Mouse (Mus musculus) lung, embryonic 16.5 days (tissue): Measurements from ENCODE around the gene Tinf2. TPM values are rescaled to one million over a fixed set of nuclear protein-coding genes. Genes with fewer than 3 reads are reported as not detected.
A peak's percentile ranks its signal among the peaks of the same experiment; 100 is the strongest.

Source experiments
- ATAC-seq: fragments of 200-750 bp; cut with Nextera tagmentation; 2 replicates; pipeline ENCODE4 v1.8.0; 2017; ENCODE audit warnings: low read depth, mild to moderate bottlenecking, moderate library complexity
- H3K27ac ChIP-seq: fragments of 300-500 bp; sonication (generic); 2 replicates; pipeline ENCODE4 v1.5.1; 2014; ENCODE audit warnings: mild to moderate bottlenecking, control low read depth, low read length
- H3K27me3 ChIP-seq: fragments of 300-500 bp; sonication (generic); 2 replicates; pipeline ENCODE4 v1.6.1; 2014; ENCODE audit warnings: low read depth, low read length, mixed read lengths; ENCODE audit not compliant: control insufficient read depth, insufficient read depth
- H3K36me3 ChIP-seq: fragments of 300-500 bp; sonication (generic); 2 replicates; pipeline ENCODE4 v1.6.1; 2014; ENCODE audit warnings: low read length; ENCODE audit not compliant: control insufficient read depth, insufficient read depth
- H3K4me1 ChIP-seq: fragments of 300-500 bp; sonication (generic); replicated peaks from 2 replicates; pipeline ENCODE4 v1.6.1; 2014; ENCODE audit warnings: low read length, mixed read lengths; ENCODE audit not compliant: control insufficient read depth, insufficient read depth
- H3K4me2 ChIP-seq: fragments of 300-500 bp; sonication (generic); 2 replicates; pipeline ENCODE4 v1.6.1; 2014; ENCODE audit warnings: low read depth, low read length, control low read depth
- H3K4me3 ChIP-seq: fragments of 300-500 bp; sonication (generic); 2 replicates; pipeline ENCODE4 v1.5.1; 2014; ENCODE audit warnings: mild to moderate bottlenecking, low read length, control low read depth
- H3K9ac ChIP-seq: fragments of 300-500 bp; sonication (generic); 2 replicates; pipeline ENCODE4 v1.6.1; 2014; ENCODE audit warnings: low read length, control low read depth
- H3K9me3 ChIP-seq: fragments of 300-500 bp; sonication (generic); 2 replicates; pipeline ENCODE4 v1.6.1; 2016; ENCODE audit warnings: low read length; ENCODE audit not compliant: control insufficient read depth
- WGBS: fragments of 180-500 bp; shearing (Covaris S2); extraction: QIAGEN DNeasy Blood & Tissue Kit; methylation state at CpG from one replicate; pipeline ENCODE4 v1.1.7; 2014; 5-methylcytosine and 5-hydroxymethylcytosine counted together
- polyA plus RNA-seq: library from polyadenylated mRNA; unstranded; fragments of >200 nt; fragmentation: Nextera tagmentation; extraction: Ambion mirVana; gene quantifications from 2 replicates; pipeline ENCODE4 v1.2.1, GENCODE M21; 2015

Tinf2 gene
- 45.5 and 46.2 TPM in 2 replicates for polyA plus RNA-seq

DNA sequence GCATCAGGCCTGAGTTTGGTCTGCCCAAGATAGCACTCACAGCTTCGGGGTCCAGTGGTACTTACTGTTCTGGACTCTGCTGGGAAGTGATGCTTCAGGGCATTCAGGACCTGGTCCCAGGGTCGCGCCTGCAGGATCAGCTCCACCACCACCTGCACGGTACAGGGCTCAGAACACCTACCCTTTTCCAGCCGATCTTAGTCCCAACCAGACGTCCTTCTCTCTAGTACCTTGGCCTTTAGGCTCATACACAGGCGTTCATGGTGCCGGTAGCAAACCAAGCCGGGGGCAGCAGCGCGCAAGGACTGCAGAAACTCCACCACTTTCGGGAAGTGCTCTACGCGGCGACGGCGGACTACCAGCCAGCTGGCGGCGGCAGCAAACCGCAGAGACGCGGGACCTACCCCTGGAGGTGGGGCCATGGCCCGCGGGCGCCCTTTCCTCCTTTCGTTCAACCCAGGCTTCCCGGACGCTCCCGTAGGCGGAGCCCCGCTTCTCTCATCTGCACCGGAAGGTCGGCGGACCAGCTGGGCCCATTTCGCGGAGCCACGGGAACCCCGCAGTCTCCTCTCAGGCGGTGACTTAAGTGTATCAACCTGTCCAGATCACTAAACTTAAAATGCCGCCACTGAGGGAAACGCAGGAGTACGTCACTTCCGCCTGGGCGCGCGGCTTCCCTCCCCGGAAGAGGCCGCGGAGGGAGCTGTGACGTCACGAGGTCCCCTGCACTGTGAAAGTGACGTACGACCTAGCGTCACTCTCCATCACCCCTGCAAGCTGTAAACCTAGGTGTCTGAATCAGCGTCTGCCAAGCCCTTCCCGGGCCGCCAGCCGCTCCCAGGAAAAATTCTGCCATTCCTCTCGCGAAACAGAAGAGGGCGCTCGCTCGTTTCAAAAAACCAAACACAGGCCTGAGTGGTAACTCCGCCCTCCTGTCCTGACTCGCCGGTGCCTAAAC is at the start of gene Tinf2:
Tinf2 (minus strand) TSS at position 661 of the 958 bp plus-strand sequence.
- Histone ChIP-seq H3K9me3 (no peaks in the 10 kb centered on the region), H3K4me3 (peak within 1 kb of the TSS; percentile 78), H3K4me2 (peak within 1 kb of the TSS; percentile 74), H3K27me3 (no peaks in the 10 kb centered on the region), H3K4me1 (peaks cover 10% of the 10 kb centered on the region), H3K36me3 (peaks cover 23% of the 10 kb centered on the region), H3K27ac (peak within 1 kb of the TSS; percentile 90), H3K9ac (peak within 1 kb of the TSS; percentile 78)
- peak; percentile 98 for ATAC-seq
- under 1% methylated on average over 65 of the region's 66 CpGs for WGBS

- H3K4me3 ChIP-seq: no peak overlapping the region
- no peak for ATAC-seq
- 80% methylated on average over 7 of the region's 7 CpGs for WGBS
- no peaks in the 10 kb centered on the region for H3K36me3 ChIP-seq
- no peak overlapping the region for H3K9ac ChIP-seq
- 0 out of 2 replicates have a peak, but pooled peaks cover 2% of the 10 kb centered on the region for H3K4me1 ChIP-seq
- no peak overlapping the region for H3K4me2 ChIP-seq
- no peak overlapping the region for H3K27ac ChIP-seq
- no peaks in the 10 kb centered on the region for H3K27me3 ChIP-seq
- no peaks in the 10 kb centered on the region for H3K9me3 ChIP-seq
Observed at GRCm38 (mm10) chr14:55730531-55731032, 49.0 kb upstream of the Tinf2 start.

GRCm38 (mm10) chr14:55730116-55730515 is 48.5 kb upstream of the Tinf2 start:
- 67% methylated on average over 7 of the region's 7 CpGs for WGBS
- Histone ChIP-seq H3K4me2 (no peak overlapping the region), H3K9me3 (no peaks in the 10 kb centered on the region), H3K27ac (no peak overlapping the region), H3K4me3 (no peak overlapping the region), H3K36me3 (no peaks in the 10 kb centered on the region), H3K9ac (no peak overlapping the region), H3K4me1 (0 out of 2 replicates have a peak, but pooled peaks cover 2% of the 10 kb centered on the region), H3K27me3 (no peaks in the 10 kb centered on the region)
- ATAC-seq: no peak

DNA sequence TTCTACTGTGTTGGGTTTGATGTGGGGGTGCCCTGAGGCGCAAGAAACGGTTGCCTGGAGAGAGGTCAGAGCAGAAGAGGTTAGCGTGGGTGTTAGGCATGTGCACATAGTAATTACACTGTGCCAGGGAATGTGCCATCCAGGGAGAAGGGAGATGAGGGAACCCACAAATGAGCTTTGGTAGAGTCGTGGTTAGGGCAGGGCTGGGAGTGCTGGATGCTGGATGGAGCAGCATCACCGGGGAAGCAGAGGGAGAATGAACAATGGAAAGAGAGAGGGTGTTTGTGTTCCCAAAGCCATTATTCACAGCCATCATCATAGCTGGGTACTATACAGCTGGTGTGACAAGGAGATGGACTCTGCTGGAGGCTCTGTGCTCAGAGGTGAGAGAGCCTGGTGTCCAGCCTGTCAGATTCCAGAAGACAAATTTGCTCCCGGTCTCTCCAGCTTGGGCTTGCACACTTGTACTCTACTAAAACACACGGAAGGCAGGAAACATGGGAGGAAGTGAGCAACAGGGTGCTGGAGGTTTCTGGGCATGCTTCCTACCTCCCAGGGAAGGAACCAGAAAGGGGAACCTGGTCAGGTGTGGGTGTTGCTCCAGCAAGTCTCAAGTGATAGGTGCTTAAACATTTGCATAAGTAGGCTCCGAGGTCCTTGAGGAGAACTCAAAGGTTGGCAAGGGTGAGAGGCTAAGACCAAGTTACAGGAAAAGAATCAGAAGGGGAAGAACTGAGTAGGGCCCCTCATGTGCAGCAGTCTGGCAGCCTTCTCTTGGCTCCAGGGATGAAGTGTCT is 46.5 kb upstream of the Tinf2 start:
- no peaks in the 10 kb centered on the region for H3K27me3 ChIP-seq
- H3K27ac ChIP-seq: no peak overlapping the region
- H3K4me2 ChIP-seq: no peak overlapping the region
- ATAC-seq: peak; percentile 34
- H3K4me1 ChIP-seq: peaks cover 5% of the 10 kb centered on the region; the same call in 1 of the 2 replicates
- WGBS: 41% methylated on average over 8 of the region's 8 CpGs
- H3K4me3 ChIP-seq: no peak overlapping the region
- no peaks in the 10 kb centered on the region for H3K9me3 ChIP-seq
- no peak overlapping the region for H3K9ac ChIP-seq
- no peaks in the 10 kb centered on the region for H3K36me3 ChIP-seq

- no peak overlapping the region for H3K27ac ChIP-seq
- H3K4me1 ChIP-seq: peaks cover 7% of the 10 kb centered on the region
- no peak overlapping the region for H3K4me3 ChIP-seq
- ATAC-seq: no peak
- H3K27me3 ChIP-seq: no peaks in the 10 kb centered on the region
- no peaks in the 10 kb centered on the region for H3K9me3 ChIP-seq
- H3K9ac ChIP-seq: no peak overlapping the region
- no peaks in the 10 kb centered on the region for H3K36me3 ChIP-seq
- no peak overlapping the region for H3K4me2 ChIP-seq
Observed at GRCm38 (mm10) chr14:55726261-55726660, 44.6 kb upstream of the Tinf2 start.

GRCm38 (mm10) chr14:55724411-55724871 is 42.8 kb upstream of the Tinf2 start:
- no peaks in the 10 kb centered on the region for H3K27me3 ChIP-seq
- peaks cover 8% of the 10 kb centered on the region for H3K4me1 ChIP-seq
- H3K36me3 ChIP-seq: 0 out of 2 replicates have a peak, but pooled peaks cover 4% of the 10 kb centered on the region
- H3K9me3 ChIP-seq: no peaks in the 10 kb centered on the region
- ATAC-seq: no peak
- 43% methylated on average over 8 of the region's 8 CpGs for WGBS
- no peak overlapping the region; the same call in 1 of the 2 replicates for H3K9ac ChIP-seq
- H3K4me3 ChIP-seq: no peak overlapping the region
- H3K4me2 ChIP-seq: no peak overlapping the region
- no peak overlapping the region for H3K27ac ChIP-seq

- H3K27ac ChIP-seq: no peak overlapping the region
- H3K9ac ChIP-seq: no peak overlapping the region
- peaks cover 7% of the 10 kb centered on the region for H3K36me3 ChIP-seq
- WGBS: 93% methylated on average over 7 of the region's 7 CpGs
- H3K4me3 ChIP-seq: no peak overlapping the region
- H3K27me3 ChIP-seq: no peaks in the 10 kb centered on the region
- no peak for ATAC-seq
- H3K4me2 ChIP-seq: no peak overlapping the region
- H3K9me3 ChIP-seq: no peaks in the 10 kb centered on the region
- peaks cover 6% of the 10 kb centered on the region for H3K4me1 ChIP-seq
Observed at GRCm38 (mm10) chr14:55723433-55723832, 41.8 kb upstream of the Tinf2 start.

DNA sequence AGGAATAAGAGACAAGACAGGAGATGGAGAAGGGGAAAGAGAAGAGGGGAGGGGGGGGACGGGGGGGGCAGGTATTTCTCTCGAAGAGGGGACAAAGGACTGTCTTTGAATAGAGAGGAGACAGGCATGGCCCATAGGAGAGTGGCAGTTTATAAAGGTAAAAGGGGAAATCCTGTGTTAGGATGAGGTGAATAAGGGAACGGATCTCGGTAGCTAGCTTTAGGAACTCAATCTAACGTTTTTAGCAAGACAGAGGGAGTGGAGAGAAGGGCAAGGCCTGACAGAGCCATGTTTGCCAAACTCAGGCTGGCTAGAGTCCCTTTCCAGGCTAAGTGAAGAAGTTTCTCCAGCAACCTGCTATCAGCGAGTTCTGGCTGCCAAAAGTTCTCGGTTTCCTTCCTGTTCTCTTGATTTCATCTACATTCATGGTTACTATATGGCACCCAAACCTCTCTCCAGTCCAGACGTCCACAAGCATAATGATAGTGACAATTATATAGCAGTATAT is 40.9 kb upstream of the Tinf2 start:
- H3K9ac ChIP-seq: peak overlapping the region; percentile 90
- no peaks in the 10 kb centered on the region for H3K9me3 ChIP-seq
- peaks cover 6% of the 10 kb centered on the region for H3K4me1 ChIP-seq
- H3K27ac ChIP-seq: peak overlapping the region; percentile 88; the same call in 1 of the 2 replicates
- H3K4me3 ChIP-seq: peak overlapping the region; percentile 88
- 0 out of 2 replicates have a peak, but pooled peaks have one; percentile 1 for ATAC-seq
- H3K36me3 ChIP-seq: peaks cover 12% of the 10 kb centered on the region
- no peaks in the 10 kb centered on the region for H3K27me3 ChIP-seq
- peak overlapping the region; percentile 73 for H3K4me2 ChIP-seq
- 35% methylated on average over 8 of the region's 8 CpGs for WGBS
